Comparison of ENCODE assay signal across 8 mouse cellular contexts in genomic region chr4:136284455-136284854, GRCm38 (mm10). TPM values are rescaled to one million over a fixed set of nuclear protein-coding genes. Genes with fewer than 3 reads are reported as not detected.
DNase-seq lines count a peak whose midpoint lies in the region; ATAC-seq and TF ChIP-seq lines count a peak whose summit lies in the region.

TSS of gene Zfp46 (plus strand) at chr4:136284683.

- dilution Hi-C loops in CH12.LX (cut with MboI; ENCODE audit: extremely low pct_ligation_motif_present, extremely low pct_unique_long_range_greater_than_20kb, low sequenced_read_pairs) = no loop called here

- peak within 1 kb of the TSS; percentile 89 for H3K9ac ChIP-seq in CH12.LX (ENCODE audit: insufficient read depth, low read depth)
- H3K9ac ChIP-seq in forebrain, embryonic 14.5 days (ENCODE audit: low read length) = peak within 1 kb of the TSS; percentile 84
- peak within 1 kb of the TSS; percentile 77 for H3K9ac ChIP-seq in heart, postnatal 0 days (replicated peaks; ENCODE audit: low read depth, low read length)
- peak within 1 kb of the TSS; percentile 70 for H3K9ac ChIP-seq in liver, embryonic 12.5 days

- peak within 1 kb of the TSS; percentile 86 for H3K4me2 ChIP-seq in CH12.LX (ENCODE audit: insufficient read depth, low read depth, poor library complexity, severe bottlenecking)
- peak within 1 kb of the TSS; percentile 91 for H3K4me2 ChIP-seq in forebrain, embryonic 14.5 days (ENCODE audit: low read length)
- peak within 1 kb of the TSS; percentile 61 for H3K4me2 ChIP-seq in heart, postnatal 0 days (ENCODE audit: low read depth, low read length)
- H3K4me2 ChIP-seq in liver, embryonic 12.5 days = peak within 1 kb of the TSS; percentile 87

- peaks cover 0 to 18% of the 10 kb centered on the region in 2 experiments; a peak in 2 of 4 replicates for H3K4me1 ChIP-seq in CH12.LX (ENCODE audit: control insufficient read depth in 1 of 2, insufficient read depth in 2 of 2)
- H3K4me1 ChIP-seq in forebrain, embryonic 14.5 days (ENCODE audit: control insufficient read depth, insufficient read depth, low read length) = peaks cover 29% of the 10 kb centered on the region
- H3K4me1 ChIP-seq in heart, postnatal 0 days (ENCODE audit: control insufficient read depth, insufficient read depth) = peaks cover 22% of the 10 kb centered on the region
- H3K4me1 ChIP-seq in liver, embryonic 12.5 days = peaks cover 27% of the 10 kb centered on the region

- H3K4me3 ChIP-seq in CH12.LX (replicated peaks in 1 of 3; ENCODE audit: low read depth in 2 of 3, low read length in 2 of 3, poor library complexity in 1 of 3) = peak within 1 kb of the TSS; percentile 49 to 88 (median 85)
- peak within 1 kb of the TSS; percentile 59 for H3K4me3 ChIP-seq in forebrain, embryonic 14.5 days (ENCODE audit: low read depth, low read length)
- H3K4me3 ChIP-seq in heart, postnatal 0 days (ENCODE audit: low read depth, low read length) = peak within 1 kb of the TSS; percentile 71
- H3K4me3 ChIP-seq in liver, embryonic 12.5 days = peak within 1 kb of the TSS; percentile 69

- 1% methylated on average over 5 of the region's 5 CpGs for WGBS in forebrain, embryonic 14.5 days
- 5% methylated on average over 5 of the region's 5 CpGs for WGBS in heart, postnatal 0 days
- WGBS in liver, embryonic 12.5 days (ENCODE audit: insufficient replicate concordance) = 64% methylated on average over 5 of the region's 5 CpGs

- TF ChIP-seq EP300 in CH12.LX (IDR thresholded peaks at IDR 0.05; ENCODE audit: low read length) = no peak
- peak; percentile 46 for TF ChIP-seq EP300 in heart, postnatal 0 days (IDR thresholded peaks at IDR 0.05; ENCODE audit: low read depth)

- no peak for TF ChIP-seq CTCF in CH12.LX (conservative IDR thresholded peaks at IDR 0.05 in 1 of 2, IDR thresholded peaks at IDR 0.05 in 1 of 2; ENCODE audit: low read depth in 2 of 2, low read length in 2 of 2)
- TF ChIP-seq CTCF in heart, postnatal 0 days (IDR thresholded peaks at IDR 0.05; ENCODE audit: low read depth) = no peak

- peak; percentile 11 for ATAC-seq in forebrain, embryonic 14.5 days
- ATAC-seq in heart, postnatal 0 days (ENCODE audit: insufficient read depth, low read depth) = peak; percentile 37
- no peak for ATAC-seq in liver, embryonic 12.5 days
- no peak for ATAC-seq in neutrophil, adult 5-6 weeks (ENCODE audit: extremely low read depth, insufficient number of reproducible peaks, low FRiP score, poor library complexity, severe bottlenecking)

- in situ Hi-C loops in CH12.LX (cut with MboI; ENCODE audit: low pct_ligation_motif_present, low pct_unique_long_range_greater_than_20kb, low sequenced_read_pairs) = no loop called here

- no peak within 1 kb of the TSS; the same call in 1 of the 2 replicates for H3K27ac ChIP-seq in CH12.LX (ENCODE audit: insufficient read depth, low read depth)
- peak within 1 kb of the TSS; percentile 95 for H3K27ac ChIP-seq in forebrain, embryonic 14.5 days (ENCODE audit: low read depth, low read length)
- H3K27ac ChIP-seq in heart, postnatal 0 days (ENCODE audit: low read depth) = peak within 1 kb of the TSS; percentile 98
- H3K27ac ChIP-seq in liver, embryonic 12.5 days = peak within 1 kb of the TSS; percentile 65

- H3K27me3 ChIP-seq in CH12.LX (replicated peaks) = peaks cover 13% of the 10 kb centered on the region
- peaks cover 12% of the 10 kb centered on the region for H3K27me3 ChIP-seq in forebrain, embryonic 14.5 days (replicated peaks; ENCODE audit: control insufficient read depth, insufficient read depth, low read length)
- H3K27me3 ChIP-seq in heart, postnatal 0 days (ENCODE audit: control insufficient read depth, insufficient read depth, low read length) = no peaks in the 10 kb centered on the region
- H3K27me3 ChIP-seq in liver, embryonic 12.5 days (replicated peaks) = peaks cover 17% of the 10 kb centered on the region

- no peaks in the 10 kb centered on the region for H3K79me2 ChIP-seq in CH12.LX (replicated peaks; ENCODE audit: control insufficient read depth, extremely low read depth, insufficient read depth, poor library complexity, severe bottlenecking)

- peaks cover 6% of the 10 kb centered on the region for H3K9me3 ChIP-seq in CH12.LX (replicated peaks; ENCODE audit: low read length)
- H3K9me3 ChIP-seq in forebrain, embryonic 14.5 days (replicated peaks; ENCODE audit: control insufficient read depth, low read length) = 0 out of 2 replicates have a peak, but pooled peaks cover 3% of the 10 kb centered on the region
- no peaks in the 10 kb centered on the region for H3K9me3 ChIP-seq in heart, postnatal 0 days (replicated peaks; ENCODE audit: control insufficient read depth, low read length)
- peaks cover 6% of the 10 kb centered on the region; the same call in 1 of the 2 replicates for H3K9me3 ChIP-seq in liver, embryonic 12.5 days (replicated peaks)

- no peak for TF ChIP-seq RAD21 in CH12.LX (IDR thresholded peaks at IDR 0.05; ENCODE audit: low read depth, low read length)

- peaks cover 7 to 20% of the 10 kb centered on the region in 2 experiments for H3K36me3 ChIP-seq in CH12.LX (replicated peaks in 1 of 2; ENCODE audit: control insufficient read depth in 1 of 2, insufficient read depth in 1 of 2, low read length in 1 of 2)
- H3K36me3 ChIP-seq in forebrain, embryonic 14.5 days (ENCODE audit: control insufficient read depth, insufficient read depth, low read length) = peaks cover 22% of the 10 kb centered on the region
- peaks cover 25% of the 10 kb centered on the region for H3K36me3 ChIP-seq in heart, postnatal 0 days (replicated peaks; ENCODE audit: control insufficient read depth, insufficient read depth, low read length)
- peaks cover 23% of the 10 kb centered on the region for H3K36me3 ChIP-seq in liver, embryonic 12.5 days

- no peak for TF ChIP-seq POLR2A in CH12.LX (IDR thresholded peaks at IDR 0.05; ENCODE audit: low read depth, low read length)

- DNase-seq in CH12.LX (ENCODE audit: extremely low read depth) = no peak
- peak in 1 of 2 experiments; percentile 63 for DNase-seq in adrenal gland, postnatal 4 days (ENCODE audit: low spot score in 2 of 2)
- peak; percentile 96 for DNase-seq in forebrain, embryonic 14.5 days (ENCODE audit: low spot score)
- peak; percentile 95 for DNase-seq in heart, postnatal 0 days (ENCODE audit: low spot score)
- DNase-seq in kidney, postnatal 36 days = peak; percentile 82 to 83
- no peak for DNase-seq in T-cell, adult 2 months (ENCODE audit: low spot score)

TF ChIP-seq in CH12.LX, 34 proteins besides CTCF, POLR2A, EP300 and RAD21:
- no peak for TF ChIP-seq NRF1 (IDR thresholded peaks at IDR 0.05; ENCODE audit: low read depth, low read length)
- TF ChIP-seq MAZ (IDR thresholded peaks at IDR 0.05; ENCODE audit: low read depth, low read length) = no peak
- no peak for TF ChIP-seq ELF1 (IDR thresholded peaks at IDR 0.05; ENCODE audit: low read depth, low read length)
- TF ChIP-seq MAFK (IDR thresholded peaks at IDR 0.05; ENCODE audit: insufficient replicate concordance, low read length) = no peak
- no peak for TF ChIP-seq UBTF (IDR thresholded peaks at IDR 0.05; ENCODE audit: low read depth, low read length)
- TF ChIP-seq KAT2A (IDR thresholded peaks at IDR 0.05; ENCODE audit: insufficient replicate concordance, low read length) = no peak
- no peak for TF ChIP-seq USF2 (conservative IDR thresholded peaks at IDR 0.05; ENCODE audit: low read depth, low read length)

RNA-seq across cellular contexts. Expression of gene Zfp46, which starts in this region (rescaled TPM):
- total RNA-seq in CH12.LX (2012; rRNA removed) = 6.6 and 7.2 TPM in 2 replicates
- 3.3 and 4.1 TPM in 2 replicates for total RNA-seq in CH12.LX (2014; rRNA removed)
- 1.8 and 2.8 TPM in 2 replicates for polyA plus RNA-seq in CH12.LX (2012; ENCODE audit: insufficient read length, low read depth)
- 10 to 100 TPM; 39.2 to 41.8 TPM for total RNA-seq in adrenal gland, postnatal 4 days (2021)
- polyA plus RNA-seq in forebrain, embryonic 14.5 days (2014; fragmentation: Nextera tagmentation; extraction: Ambion mirVana) = 34.4 and 39.7 TPM in 2 replicates
- total RNA-seq in heart, postnatal 0 days (2014; rRNA removed; ENCODE audit: low replicate concordance) = 19.1 and 21.3 TPM in 2 replicates
- polyA plus RNA-seq in heart, postnatal 0 days (2015; fragmentation: Nextera tagmentation; extraction: Ambion mirVana) = 15.3 and 19.5 TPM in 2 replicates
- polyA plus RNA-seq in liver, embryonic 12.5 days (2016; fragmentation: Nextera tagmentation; extraction: Ambion mirVana) = 5.5 and 5.7 TPM in 2 replicates
- 11.1 and 13.4 TPM in 2 replicates for total RNA-seq in neutrophil, adult 5-6 weeks (2017)

Comparison
In these comparisons a context has a peak if more than half of its experiments do, and no peak if none do; other contexts are left out.
1. DNase-seq: peak in forebrain, embryonic 14.5 days (single experiment), heart, postnatal 0 days (single experiment) and kidney, postnatal 36 days (2 of 2); none in CH12.LX (single experiment) and T-cell, adult 2 months (single experiment).
2. ATAC-seq: peak in forebrain, embryonic 14.5 days (single experiment) and heart, postnatal 0 days (single experiment); none in liver, embryonic 12.5 days (single experiment) and neutrophil, adult 5-6 weeks (single experiment).
3. Peak in every context shown above with its lines, with median percentiles within 50 percentile points of each other: H3K4me2 ChIP-seq, H3K4me3 ChIP-seq and H3K9ac ChIP-seq.